Mouse (Mus musculus) embryonic facial prominence, embryonic 14.5 days (tissue): ENCODE data around the gene Myoz2. TPM values are rescaled to one million over a fixed set of nuclear protein-coding genes. Genes with fewer than 3 reads are reported as not detected.

Experiments
- ATAC-seq: fragments of 200-750 bp; cut with Nextera tagmentation; 2 replicates; pipeline ENCODE4 v1.8.0; 2017; ENCODE audit warnings: low read depth, moderate number of reproducible peaks, moderate TSS enrichment
- DNase-seq: peaks from one replicate; pipeline ENCODE4 v3.0.0-alpha.2; 2015; ENCODE audit warnings: low spot score
- H3K27ac ChIP-seq: fragments of 300-500 bp; sonication (generic); replicated peaks from 2 replicates; pipeline ENCODE4 v1.5.1; 2014; ENCODE audit warnings: low read depth, mild to moderate bottlenecking, low read length, moderate library complexity
- H3K27me3 ChIP-seq: fragments of 300-500 bp; sonication (generic); replicated peaks from 2 replicates; pipeline ENCODE4 v1.6.1; 2014; ENCODE audit warnings: low read length; ENCODE audit not compliant: control insufficient read depth, insufficient read depth
- H3K36me3 ChIP-seq: fragments of 300-500 bp; sonication (generic); 2 replicates; pipeline ENCODE4 v1.6.1; 2014; ENCODE audit warnings: low read length, mixed read lengths; ENCODE audit not compliant: control insufficient read depth, insufficient read depth
- H3K4me1 ChIP-seq: fragments of 300-500 bp; sonication (generic); 2 replicates; pipeline ENCODE4 v1.6.1; 2014; ENCODE audit warnings: antibody characterized with exemption, low read length; ENCODE audit not compliant: control insufficient read depth, insufficient read depth
- H3K4me2 ChIP-seq: fragments of 300-500 bp; sonication (generic); 2 replicates; pipeline ENCODE4 v1.6.1; 2014; ENCODE audit warnings: low read depth, mild to moderate bottlenecking, low read length, moderate library complexity, mixed read lengths
- H3K4me3 ChIP-seq: fragments of 300-500 bp; sonication (generic); 2 replicates; pipeline ENCODE4 v1.5.1; 2014; ENCODE audit warnings: low read depth, mild to moderate bottlenecking, low read length
- H3K9ac ChIP-seq: fragments of 300-500 bp; sonication (generic); 2 replicates; pipeline ENCODE4 v1.6.1; 2014; ENCODE audit warnings: low read depth, mild to moderate bottlenecking, low read length, moderate library complexity, mixed read lengths
- H3K9me3 ChIP-seq: fragments of 300-500 bp; sonication (generic); 2 replicates; pipeline ENCODE4 v1.6.1; 2016; ENCODE audit warnings: low read length; ENCODE audit not compliant: control insufficient read depth
- WGBS: fragments of 180-500 bp; shearing (Covaris S2); extraction: QIAGEN DNeasy Blood & Tissue Kit; methylation state at CpG from one replicate; pipeline ENCODE4 v1.1.7; 2014; 5-methylcytosine and 5-hydroxymethylcytosine counted together
- polyA plus RNA-seq: library from polyadenylated mRNA; unstranded; fragments of >200 nt; fragmentation: Nextera tagmentation; extraction: Ambion mirVana; gene quantifications from 2 replicates; pipeline ENCODE4 v1.2.1, GENCODE M21; 2014

Myoz2 gene
- polyA plus RNA-seq, 1 experiment from 2014 or later, result 94.7 TPM

- H3K27me3 ChIP-seq, result no peaks in the 10 kb centered on the region
- DNase-seq, result peak; percentile 15
- no peaks in the 10 kb centered on the region for H3K36me3 ChIP-seq
- ATAC-seq, result no peak
- no peak overlapping the region for H3K4me3 ChIP-seq
- no peaks in the 10 kb centered on the region for H3K9me3 ChIP-seq
- H3K4me2 ChIP-seq, result no peak overlapping the region
- H3K27ac ChIP-seq, result no peak overlapping the region
- 58% methylated on average over 3 of the region's 3 CpGs for WGBS
- no peak overlapping the region for H3K9ac ChIP-seq
- no peaks in the 10 kb centered on the region for H3K4me1 ChIP-seq
Measured at GRCm38 (mm10) chr3:123025634-123026033, 9.2 kb downstream of the Myoz2 start.

GRCm38 (mm10) chr3:123024496-123025234 lies 10.2 kb downstream of the Myoz2 start:
- Histone ChIP-seq H3K27ac (no peak overlapping the region), H3K9ac (no peak overlapping the region), H3K4me3 (no peak overlapping the region), H3K27me3 (no peaks in the 10 kb centered on the region), H3K4me1 (no peaks in the 10 kb centered on the region), H3K36me3 (no peaks in the 10 kb centered on the region), H3K9me3 (no peaks in the 10 kb centered on the region), H3K4me2 (no peak overlapping the region)
- DNase-seq (no peak), ATAC-seq (no peak)
- WGBS, result 71% methylated on average over 9 of the region's 9 CpGs

GRCm38 (mm10) chr3:123018792-123019191 lies 16.0 kb downstream of the Myoz2 start:
- Histone ChIP-seq H3K36me3 (no peaks in the 10 kb centered on the region), H3K27ac (no peak overlapping the region), H3K4me3 (no peak overlapping the region), H3K9me3 (no peaks in the 10 kb centered on the region), H3K27me3 (no peaks in the 10 kb centered on the region), H3K4me2 (no peak overlapping the region), H3K9ac (no peak overlapping the region), H3K4me1 (no peaks in the 10 kb centered on the region)
- DNase-seq (no peak), ATAC-seq (no peak)
- WGBS, result 87% methylated on average over 2 of the region's 2 CpGs

GRCm38 (mm10) chr3:123013476-123013875 lies 21.3 kb downstream of the Myoz2 start:
- Histone ChIP-seq H3K9me3 (no peaks in the 10 kb centered on the region), H3K4me3 (no peak overlapping the region), H3K4me2 (no peak overlapping the region), H3K36me3 (no peaks in the 10 kb centered on the region), H3K27me3 (no peaks in the 10 kb centered on the region), H3K9ac (no peak overlapping the region), H3K27ac (no peak overlapping the region), H3K4me1 (no peaks in the 10 kb centered on the region)
- ATAC-seq, result no peak
- 87% methylated on average over 14 of the region's 14 CpGs for WGBS
- DNase-seq, result no peak

GRCm38 (mm10) chr3:123009417-123009816 lies 25.4 kb downstream of the Myoz2 start:
- WGBS, result 41% methylated on average over 6 of the region's 6 CpGs
- ATAC-seq (no peak), DNase-seq (peak; percentile 25)
- no peak overlapping the region for H3K9ac ChIP-seq
- H3K27ac ChIP-seq, result no peak overlapping the region
- no peaks in the 10 kb centered on the region for H3K36me3 ChIP-seq
- H3K4me3 ChIP-seq, result no peak overlapping the region
- H3K4me2 ChIP-seq, result no peak overlapping the region
- no peaks in the 10 kb centered on the region for H3K9me3 ChIP-seq
- H3K27me3 ChIP-seq, result no peaks in the 10 kb centered on the region
- H3K4me1 ChIP-seq, result no peaks in the 10 kb centered on the region

- H3K9ac ChIP-seq, result no peak overlapping the region
- H3K9me3 ChIP-seq, result no peaks in the 10 kb centered on the region
- H3K4me1 ChIP-seq, result no peaks in the 10 kb centered on the region
- WGBS, result 77% methylated on average over 10 of the region's 10 CpGs
- ATAC-seq (no peak), DNase-seq (no peak)
- no peaks in the 10 kb centered on the region for H3K36me3 ChIP-seq
- H3K4me2 ChIP-seq, result no peak overlapping the region
- H3K27me3 ChIP-seq, result no peaks in the 10 kb centered on the region
- H3K27ac ChIP-seq, result no peak overlapping the region
- no peak overlapping the region for H3K4me3 ChIP-seq
Measured at GRCm38 (mm10) chr3:123007386-123007785, 27.4 kb downstream of the Myoz2 start.

- Histone ChIP-seq H3K9me3 (0 out of 2 replicates have a peak, but pooled peaks cover 5% of the 10 kb centered on the region), H3K36me3 (no peaks in the 10 kb centered on the region), H3K27me3 (no peaks in the 10 kb centered on the region), H3K27ac (no peak overlapping the region), H3K4me2 (no peak overlapping the region), H3K4me3 (no peak overlapping the region), H3K4me1 (no peaks in the 10 kb centered on the region), H3K9ac (no peak overlapping the region)
- 74% methylated on average over 3 of the region's 3 CpGs for WGBS
- DNase-seq (no peak), ATAC-seq (no peak)
Measured at GRCm38 (mm10) chr3:123001053-123001452, 33.8 kb downstream of the Myoz2 start.

GRCm38 (mm10) chr3:122998511-122998910 lies 36.3 kb downstream of the Myoz2 start:
- Histone ChIP-seq H3K27ac (no peak overlapping the region), H3K4me3 (no peak overlapping the region), H3K9ac (no peak overlapping the region), H3K9me3 (0 out of 2 replicates have a peak, but pooled peaks cover 5% of the 10 kb centered on the region), H3K4me2 (no peak overlapping the region), H3K36me3 (no peaks in the 10 kb centered on the region), H3K27me3 (no peaks in the 10 kb centered on the region), H3K4me1 (no peaks in the 10 kb centered on the region)
- 53% methylated on average over 8 of the region's 8 CpGs for WGBS
- ATAC-seq (no peak), DNase-seq (peak; percentile 46)

- 0 out of 2 replicates have a peak, but pooled peaks cover 5% of the 10 kb centered on the region for H3K9me3 ChIP-seq
- no peak overlapping the region for H3K4me2 ChIP-seq
- H3K4me3 ChIP-seq, result no peak overlapping the region
- ATAC-seq, result no peak
- no peak overlapping the region for H3K27ac ChIP-seq
- H3K9ac ChIP-seq, result no peak overlapping the region
- no peaks in the 10 kb centered on the region for H3K27me3 ChIP-seq
- no peaks in the 10 kb centered on the region for H3K4me1 ChIP-seq
- no peak for DNase-seq
- 84% methylated on average over 1 of the region's 1 CpGs for WGBS
- no peaks in the 10 kb centered on the region for H3K36me3 ChIP-seq
Measured at GRCm38 (mm10) chr3:122996968-122997367, 37.8 kb downstream of the Myoz2 start.
